In genomic region chr9:36764378-36764777, GRCm38 (mm10) we compare ENCODE assay signal across 32 mouse cellular contexts. TPM values are rescaled to one million over a fixed set of nuclear protein-coding genes. Genes with fewer than 3 reads are reported as not detected.
"Had no signal": no experiment of that assay in that cellular context is flagged by ENCODE, and none has a peak within 500 bp of the region (broad histone marks: within the 10 kb centered on the region; RNA-seq: fewer than 3 reads in every experiment).

No protein-coding gene starts in this region.

- H3K9ac ChIP-seq: limb, embryonic 12.5 days; limb, embryonic 13.5 days; limb, embryonic 15.5 days; liver, embryonic 12.5 days; liver, embryonic 13.5 days; liver, embryonic 14.5 days; liver, embryonic 15.5 days; liver, postnatal 0 days; lung, embryonic 14.5 days; lung, embryonic 15.5 days; midbrain, embryonic 12.5 days; midbrain, embryonic 13.5 days; midbrain, embryonic 15.5 days; neural tube, embryonic 12.5 days had no signal

- DNase-seq: left cerebral cortex, postnatal 4 days; liver; liver, embryonic 13.5 days; liver, postnatal 0 days; lung, adult 18-20 months; lung, adult 2 months; lung, embryonic 14.5 days; lung, postnatal 10 days; lung, postnatal 14 days; lung, postnatal 36 days; lung, postnatal 4 days; midbrain, embryonic 14.5 days had no signal

- H3K4me3 ChIP-seq: limb, embryonic 10.5 days; limb, embryonic 12.5 days; limb, embryonic 13.5 days; limb, embryonic 15.5 days; liver, embryonic 12.5 days; liver, embryonic 13.5 days; liver, embryonic 15.5 days; lung, embryonic 15.5 days; megakaryocyte, embryonic 14.5 days; midbrain, embryonic 10.5 days; midbrain, embryonic 12.5 days; midbrain, embryonic 13.5 days; midbrain, embryonic 15.5 days; myocyte; neural tube, embryonic 12.5 days had no signal

- H3K27me3 ChIP-seq: limb, embryonic 12.5 days; limb, embryonic 13.5 days; limb, embryonic 15.5 days; liver, embryonic 12.5 days; liver, embryonic 13.5 days; liver, embryonic 15.5 days; lung, embryonic 15.5 days; megakaryocyte, embryonic 14.5 days; midbrain, embryonic 12.5 days; midbrain, embryonic 13.5 days; midbrain, embryonic 15.5 days; neural tube, embryonic 12.5 days had no signal

- H3K27ac ChIP-seq: limb, embryonic 10.5 days; limb, embryonic 12.5 days; limb, embryonic 13.5 days; limb, embryonic 15.5 days; liver, embryonic 12.5 days; liver, embryonic 13.5 days; liver, embryonic 14.5 days; liver, embryonic 15.5 days; lung, embryonic 15.5 days; macrophage; midbrain, embryonic 10.5 days; midbrain, embryonic 12.5 days; midbrain, embryonic 13.5 days; midbrain, embryonic 15.5 days; neural tube, embryonic 12.5 days had no signal

- H3K9me3 ChIP-seq: limb, embryonic 10.5 days; limb, embryonic 12.5 days; limb, embryonic 13.5 days; limb, embryonic 15.5 days; liver, embryonic 12.5 days; liver, embryonic 13.5 days; liver, embryonic 15.5 days; lung, embryonic 15.5 days; megakaryocyte, embryonic 14.5 days; midbrain, embryonic 10.5 days; midbrain, embryonic 12.5 days; midbrain, embryonic 13.5 days; midbrain, embryonic 15.5 days; neural tube, embryonic 12.5 days had no signal

RNA-seq across cellular contexts. Expression of gene Fez1, which starts 57.3 kb away (rescaled TPM):
- total RNA-seq: megakaryocyte progenitor cell, adult 5-6 weeks; megakaryocyte-erythroid progenitor cell, adult 5-6 weeks; monocyte, adult 5-6 weeks had no signal
- polyA plus RNA-seq: liver, adult 2 months; macrophage had no signal
